Mouse (Mus musculus) natural killer cell, adult 2 months (primary cell): Measurements from ENCODE around the gene Zfp280d.

Source experiments
- DNase-seq, 2 experiments: peaks; one replicate each; pipeline ENCODE4 v3.0.0; 2022; ENCODE audit warnings: low spot score in 2 of 2

Gene Zfp280d

DNA sequence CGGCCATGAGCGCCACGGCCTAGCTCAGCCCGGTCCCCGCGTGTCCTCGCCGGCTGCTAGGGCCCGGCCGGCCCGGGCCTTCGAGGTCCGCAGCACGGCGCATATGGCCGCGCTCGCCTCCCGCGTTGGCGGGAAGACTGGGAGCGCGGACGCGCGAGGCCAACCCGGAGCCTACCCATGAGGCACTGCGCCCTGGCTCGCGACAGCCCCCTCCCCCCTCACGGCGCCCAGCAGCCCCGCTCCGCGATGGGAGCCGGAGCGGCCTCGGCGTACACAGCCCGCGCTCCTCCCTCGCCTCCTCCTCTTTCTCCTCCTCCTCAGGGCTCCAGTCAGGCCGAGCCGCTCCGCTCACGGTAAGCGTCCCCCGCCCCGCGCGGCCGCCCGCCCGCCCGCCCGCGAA is at the start of gene Zfp280d:
TSS of gene Zfp280d (plus strand) at position 184 of the 400 bp plus-strand sequence.
- DNase-seq = peak; percentile 71 to 84

GRCm38 (mm10) chr9:72226536-72226935 is 48.1 kb upstream of the Zfp280d start:
- no peak for DNase-seq

DNA sequence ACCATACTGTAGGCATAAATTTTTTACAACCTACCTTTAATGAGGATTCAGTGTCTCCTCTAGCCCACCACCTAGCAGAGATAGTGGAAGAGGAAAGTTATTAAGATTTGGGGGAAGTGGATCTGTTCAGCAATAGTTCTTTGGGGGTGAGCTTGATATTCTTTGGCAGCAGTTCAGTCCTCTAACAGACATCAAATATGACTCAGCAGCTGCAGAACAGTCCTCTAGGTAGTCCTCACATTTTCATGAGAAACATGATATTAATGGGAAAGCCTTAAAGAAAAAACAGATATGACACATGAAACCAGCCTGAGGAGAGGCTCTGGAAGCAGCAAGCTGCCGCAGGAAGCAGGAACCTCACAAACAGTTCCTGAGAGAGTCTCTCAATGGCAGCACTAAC is 22.0 kb upstream of the Zfp280d start:
- DNase-seq = no peak

DNA sequence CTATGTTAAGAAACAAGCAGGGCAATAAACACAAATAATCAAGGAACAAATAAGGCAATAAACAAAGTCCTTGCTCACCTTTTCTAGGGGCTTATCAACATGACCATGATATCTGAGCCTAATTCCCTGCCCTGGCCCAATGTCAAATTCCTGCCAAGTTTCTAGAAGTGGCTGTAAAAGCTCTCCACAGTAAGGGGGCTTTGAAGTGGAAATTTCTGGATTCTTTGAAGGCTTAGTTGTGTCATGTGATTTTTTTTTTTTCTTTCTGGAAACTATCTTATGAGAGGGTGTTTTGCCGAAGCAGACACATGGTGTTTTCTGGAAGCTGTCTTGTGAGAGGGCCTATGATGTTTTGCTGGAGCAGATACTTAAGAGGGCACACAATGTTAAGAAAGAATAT is 19.4 kb upstream of the Zfp280d start:
- DNase-seq = no peak

GRCm38 (mm10) chr9:72256646-72257045 is 18.0 kb upstream of the Zfp280d start:
- no peak for DNase-seq

- peak; percentile 26 to 61 for DNase-seq
Observed at GRCm38 (mm10) chr9:72260337-72260736, 14.3 kb upstream of the Zfp280d start.

GRCm38 (mm10) chr9:72264859-72265258 is 9.8 kb upstream of the Zfp280d start:
- DNase-seq = no peak

GRCm38 (mm10) chr9:72270146-72270545 is 4.5 kb upstream of the Zfp280d start:
- DNase-seq = no peak

- no peak for DNase-seq
Observed at GRCm38 (mm10) chr9:72273646-72274410, 832 bp upstream of the Zfp280d start.

DNA sequence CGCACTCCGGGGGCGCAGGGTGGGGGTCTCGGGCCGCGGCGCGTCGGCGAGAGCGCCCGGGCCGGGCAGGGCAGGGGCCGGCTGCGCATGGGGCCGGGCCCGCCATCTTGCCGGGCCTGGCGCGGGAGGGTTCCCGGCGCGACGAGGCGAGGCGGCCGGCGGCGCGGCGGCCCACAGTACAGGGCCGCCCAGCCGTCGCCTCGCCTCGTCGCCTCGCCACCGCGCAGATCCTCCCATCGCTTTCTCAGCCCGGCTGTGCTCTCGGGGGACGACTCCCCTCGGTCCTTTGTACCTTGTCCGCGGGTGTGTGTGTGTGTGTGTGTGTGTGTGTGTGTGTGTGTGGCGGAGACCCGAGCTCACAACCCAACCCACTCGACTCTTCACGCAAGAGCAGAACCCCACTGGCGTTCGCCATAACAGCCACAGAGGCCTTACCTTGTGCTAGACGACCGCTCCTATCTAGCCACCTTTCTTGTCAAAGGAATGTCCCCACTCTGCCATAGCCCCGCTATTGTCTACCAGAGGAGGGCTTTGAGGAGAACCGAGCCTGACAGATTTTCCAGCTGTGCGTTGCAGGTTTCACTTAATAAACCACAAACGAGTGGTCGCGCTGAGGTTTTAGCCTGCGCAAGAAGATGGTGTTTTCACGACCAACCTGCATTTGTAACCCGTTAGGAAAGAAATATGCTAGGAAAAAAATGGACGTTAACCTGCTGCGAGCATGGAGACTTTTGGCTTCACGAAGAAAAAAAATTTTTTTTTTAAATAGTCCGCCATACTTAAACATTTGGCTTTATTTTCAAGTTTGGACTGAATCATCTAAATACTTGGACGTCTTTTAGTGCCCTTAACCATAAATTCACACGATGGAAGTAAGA is 680 bp downstream of the Zfp280d start:
- peak; percentile 36 to 56 for DNase-seq

GRCm38 (mm10) chr9:72275979-72276500 is 1.4 kb downstream of the Zfp280d start:
- no peak for DNase-seq

DNA sequence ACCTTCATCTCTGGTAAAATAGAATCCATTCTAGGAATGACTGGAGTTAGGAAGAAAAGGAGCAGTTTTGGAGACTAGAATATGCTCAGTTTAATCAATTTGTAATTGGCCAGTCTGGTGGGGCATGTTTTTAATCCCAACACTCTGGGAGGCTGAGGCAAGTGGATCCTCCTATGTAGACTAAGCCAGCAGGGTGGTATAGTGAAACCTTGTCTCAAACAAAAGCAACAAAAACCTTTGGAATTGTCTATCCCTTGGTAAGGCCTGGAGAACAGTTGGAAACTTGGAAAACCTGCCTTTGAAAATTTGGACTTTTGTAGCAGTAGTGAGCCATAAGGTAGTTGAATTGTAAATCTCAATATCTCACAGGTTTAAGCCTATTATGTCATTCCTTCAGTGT is 2.3 kb downstream of the Zfp280d start:
- no peak for DNase-seq

- no peak for DNase-seq
Observed at GRCm38 (mm10) chr9:72279943-72280342, 5.3 kb downstream of the Zfp280d start.

DNA sequence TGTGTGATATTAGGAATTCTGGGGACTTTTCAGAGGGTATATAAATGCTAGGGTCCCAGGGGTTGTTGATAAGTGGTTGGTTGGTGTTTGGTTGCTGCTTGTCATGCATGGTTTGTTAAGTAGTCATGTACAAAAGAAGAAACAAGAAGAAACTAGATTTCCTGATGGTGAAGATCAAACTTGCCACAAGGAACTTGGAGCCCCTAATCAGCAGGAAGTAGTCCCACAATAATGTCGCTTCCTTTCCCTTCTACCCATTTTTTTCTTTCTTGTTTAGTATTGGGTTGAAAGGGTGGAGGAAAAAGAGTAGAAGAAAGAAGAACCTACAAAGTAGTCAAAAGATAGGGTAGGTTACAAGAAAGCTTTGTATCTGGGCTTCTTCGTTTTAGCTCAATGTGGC is 13.0 kb downstream of the Zfp280d start:
- DNase-seq = no peak

DNA sequence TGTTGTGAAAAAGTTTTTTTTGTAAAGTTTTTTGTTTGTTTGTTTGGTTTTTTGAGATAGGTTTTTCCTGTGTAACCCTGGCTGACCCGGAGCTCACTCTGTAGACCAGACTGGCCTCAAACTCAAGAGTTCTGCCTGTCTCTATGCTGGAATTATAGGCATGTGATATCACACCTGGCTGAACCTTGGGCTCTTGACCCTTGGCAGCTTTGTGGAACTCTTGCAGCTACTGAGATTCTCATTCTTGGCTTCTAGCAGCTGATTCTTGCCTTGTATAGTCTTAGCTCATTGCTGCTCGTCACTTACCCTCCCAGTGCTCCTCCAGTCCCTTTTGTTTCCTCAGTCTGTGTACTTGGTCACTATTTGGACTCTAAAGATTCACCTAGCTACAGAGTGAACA is 13.6 kb downstream of the Zfp280d start:
- no peak for DNase-seq

DNA sequence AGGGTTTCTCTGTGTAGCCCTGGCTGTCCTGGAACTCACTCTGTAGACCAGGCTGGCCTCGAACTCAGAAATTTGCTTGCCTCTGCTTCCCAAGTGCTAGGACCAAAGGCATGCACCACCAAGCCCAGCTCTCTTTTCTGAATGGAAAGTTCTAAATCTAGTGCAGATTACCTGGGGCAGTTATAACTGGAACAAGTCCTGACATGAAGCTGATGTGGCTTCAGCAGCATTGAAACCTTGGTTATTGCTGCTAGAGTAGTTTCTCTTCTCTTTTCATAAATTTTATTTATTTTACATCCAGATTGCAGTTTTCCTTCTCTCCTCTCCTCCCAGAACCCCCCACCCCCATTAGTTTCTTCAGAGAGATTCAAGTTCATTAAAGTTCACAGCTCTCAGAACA is 14.4 kb downstream of the Zfp280d start:
- no peak for DNase-seq

DNA sequence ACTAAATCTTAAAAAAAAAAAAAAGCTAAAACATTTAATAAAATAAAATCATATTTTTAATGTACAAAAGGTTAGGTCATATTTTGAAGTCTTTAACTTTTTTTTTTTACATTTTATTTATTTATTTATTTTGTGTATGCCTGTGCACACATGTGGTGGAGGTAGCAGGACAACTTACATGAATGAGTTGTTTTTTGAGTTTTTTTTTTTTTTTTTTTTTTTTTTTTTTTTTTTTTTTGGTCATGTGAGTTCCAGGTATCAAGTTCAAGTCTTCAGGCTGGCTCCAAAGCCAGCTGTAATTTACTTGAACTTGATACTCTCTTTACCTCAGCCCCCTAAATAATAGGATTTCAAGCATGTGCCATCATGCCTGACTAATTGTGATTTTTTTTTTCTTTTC is 19.4 kb downstream of the Zfp280d start:
- DNase-seq = no peak

DNA sequence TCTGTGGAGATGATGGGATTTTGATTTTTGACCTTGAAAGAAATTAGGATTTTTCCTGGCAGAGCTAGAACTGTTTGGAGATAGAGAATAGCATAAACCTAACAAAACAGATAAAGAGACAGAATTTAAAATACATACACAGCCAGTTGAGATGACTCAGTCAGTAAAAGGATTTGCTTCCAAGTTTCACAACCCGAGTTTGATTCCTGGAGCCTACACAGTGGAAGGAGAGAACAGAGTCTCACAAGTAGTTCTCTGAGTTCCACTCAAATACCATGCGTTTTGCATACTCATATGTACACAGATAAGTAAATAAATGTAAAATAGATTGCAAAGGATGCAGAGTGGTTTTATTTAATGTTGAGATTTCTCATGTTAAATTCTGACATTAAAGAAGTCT is 35.1 kb downstream of the Zfp280d start:
- DNase-seq = no peak

- DNase-seq = no peak
Observed at GRCm38 (mm10) chr9:72333221-72333620, 58.6 kb downstream of the Zfp280d start.

DNA sequence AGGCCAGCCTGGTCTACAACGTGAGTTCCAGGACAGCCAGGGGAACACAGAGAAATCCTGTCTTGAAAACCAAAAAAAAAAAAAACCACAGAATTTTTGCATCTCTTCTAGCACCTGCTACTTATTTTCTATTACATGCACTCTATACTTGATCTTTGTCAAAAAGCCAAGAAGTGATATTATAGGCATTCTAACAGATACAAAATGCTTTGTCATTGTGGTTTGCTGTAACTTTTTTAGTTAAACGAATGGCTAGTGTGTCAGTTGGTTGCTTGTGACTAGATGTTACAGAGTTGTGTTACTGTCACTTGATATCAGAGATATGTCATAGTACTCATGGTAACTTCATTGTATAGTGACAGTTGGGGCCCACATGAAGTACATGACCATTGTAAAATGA is 61.4 kb downstream of the Zfp280d start:
- DNase-seq = no peak

DNA sequence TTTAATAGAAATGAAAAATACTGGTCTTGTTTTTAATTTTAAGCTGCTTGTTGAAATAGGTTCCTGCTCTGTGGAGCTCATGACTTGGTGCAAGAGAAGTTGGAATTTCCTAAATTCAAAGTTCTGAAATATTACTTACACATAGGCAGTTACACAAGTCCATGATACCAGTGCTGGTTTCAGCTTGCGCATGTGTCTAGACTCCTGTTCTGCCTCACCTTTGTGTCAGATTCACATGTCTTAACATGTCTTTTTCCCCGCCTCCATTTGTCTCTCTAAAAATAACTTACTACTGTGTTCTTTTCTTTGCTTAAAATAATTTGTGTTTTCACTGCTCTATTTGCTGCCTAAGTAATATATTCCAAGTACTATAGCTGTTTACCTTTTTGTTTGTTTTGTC is 64.5 kb downstream of the Zfp280d start:
- no peak for DNase-seq

GRCm38 (mm10) chr9:72343844-72344243 is 69.2 kb downstream of the Zfp280d start:
- no peak for DNase-seq

DNA sequence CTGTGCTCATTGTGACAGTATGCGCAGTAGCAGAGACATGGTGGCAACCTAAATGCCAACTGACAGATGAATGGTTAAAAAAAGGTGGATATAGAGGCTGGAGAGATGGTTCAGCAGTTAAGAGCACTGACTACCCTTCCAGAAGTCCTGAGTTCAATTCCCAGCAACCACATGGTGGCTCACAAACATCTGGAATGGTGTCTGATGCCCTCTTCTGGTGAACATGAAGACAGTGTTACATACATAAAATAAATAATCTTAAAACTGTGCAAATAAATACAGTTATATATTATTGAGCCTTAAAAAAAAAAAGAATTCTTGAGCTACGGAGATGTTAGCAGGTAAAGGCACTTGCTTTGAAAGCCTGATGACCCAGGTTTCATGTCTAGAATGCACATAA is 97.7 kb downstream of the Zfp280d start:
- no peak for DNase-seq
